Mouse (Mus musculus) right cerebral cortex, postnatal 25 days (tissue): ENCODE data around the gene Gm20821.
"Not testable (repeated sequence)": the region's sequence is repeated elsewhere in the genome, so short reads cannot be mapped to it uniquely, and the experiment has no call there.

Experiments used
- DNase-seq: peaks from one replicate; pipeline ENCODE4 v3.0.0; 2022

Gm20821 gene

GRCm38 (mm10) chrY:9781504-9781903 is at the start of gene Gm20821:
Gene Gm20821, plus strand, starts transcription at chrY:9781804.
- DNase-seq = not testable (repeated sequence)
